Mouse (Mus musculus) brain, embryonic 14.5 days (tissue): ENCODE measurements around the gene Mfap3l. TPM values are rescaled to one million over a fixed set of nuclear protein-coding genes. Genes with fewer than 3 reads are reported as not detected.
A peak's percentile ranks its signal among the peaks of the same experiment; 100 is the strongest.

Experiments
- DNase-seq: peaks from one replicate; pipeline ENCODE4 v3.0.0-alpha.2; 2011; ENCODE audit warnings: low read depth
- CTCF ChIP-seq: fragments of 200-500 bp; IDR thresholded peaks from 2 replicates; pipeline ENCODE4 v1.5.1; 2012; ENCODE audit warnings: inconsistent platforms, mild to moderate bottlenecking, moderate library complexity, borderline replicate concordance; ENCODE audit not compliant: insufficient read depth, insufficient read length; ENCODE audit errors: extremely low read depth
- POLR2A ChIP-seq: fragments of 200-500 bp; IDR thresholded peaks from 2 replicates; pipeline ENCODE4 v1.6.1; 2012; ENCODE audit warnings: mild to moderate bottlenecking, inconsistent platforms, borderline replicate concordance; ENCODE audit not compliant: poor library complexity, insufficient read depth, insufficient read length, severe bottlenecking; ENCODE audit errors: extremely low read depth
- polyA plus RNA-seq: library from polyadenylated mRNA; depleted of rRNA; stranded (reverse); fragments of >200 nt; gene quantifications from 2 replicates; pipeline ENCODE4 v1.2.3, GENCODE M21; 2012

Gene Mfap3l
- polyA plus RNA-seq, 1 experiment: 4.0 TPM

DNA sequence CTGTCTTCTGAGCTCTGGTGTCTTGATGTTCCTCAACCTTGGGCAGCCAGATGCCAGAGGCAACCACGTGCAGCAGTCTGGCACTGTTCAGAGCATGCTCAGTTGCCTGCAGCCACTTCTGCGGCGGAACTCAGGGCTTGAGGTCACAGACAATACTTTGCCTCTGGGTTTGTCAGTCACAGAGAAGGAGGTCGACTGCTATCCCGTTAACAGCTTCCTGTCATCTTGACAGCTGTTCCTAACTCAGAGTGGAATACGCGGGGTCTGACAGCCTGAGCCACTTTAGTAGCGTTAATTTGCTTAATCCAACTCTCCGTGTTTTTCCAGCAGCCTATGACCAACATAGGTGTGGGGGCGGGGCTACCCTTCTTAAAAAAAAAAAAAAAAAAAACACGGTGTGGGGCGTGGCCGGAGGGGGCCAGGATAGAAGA lies 1.1 kb upstream of the Mfap3l start:
- TF ChIP-seq POLR2A (no peak), CTCF (no peak)
- peak; percentile 90 for DNase-seq

DNA sequence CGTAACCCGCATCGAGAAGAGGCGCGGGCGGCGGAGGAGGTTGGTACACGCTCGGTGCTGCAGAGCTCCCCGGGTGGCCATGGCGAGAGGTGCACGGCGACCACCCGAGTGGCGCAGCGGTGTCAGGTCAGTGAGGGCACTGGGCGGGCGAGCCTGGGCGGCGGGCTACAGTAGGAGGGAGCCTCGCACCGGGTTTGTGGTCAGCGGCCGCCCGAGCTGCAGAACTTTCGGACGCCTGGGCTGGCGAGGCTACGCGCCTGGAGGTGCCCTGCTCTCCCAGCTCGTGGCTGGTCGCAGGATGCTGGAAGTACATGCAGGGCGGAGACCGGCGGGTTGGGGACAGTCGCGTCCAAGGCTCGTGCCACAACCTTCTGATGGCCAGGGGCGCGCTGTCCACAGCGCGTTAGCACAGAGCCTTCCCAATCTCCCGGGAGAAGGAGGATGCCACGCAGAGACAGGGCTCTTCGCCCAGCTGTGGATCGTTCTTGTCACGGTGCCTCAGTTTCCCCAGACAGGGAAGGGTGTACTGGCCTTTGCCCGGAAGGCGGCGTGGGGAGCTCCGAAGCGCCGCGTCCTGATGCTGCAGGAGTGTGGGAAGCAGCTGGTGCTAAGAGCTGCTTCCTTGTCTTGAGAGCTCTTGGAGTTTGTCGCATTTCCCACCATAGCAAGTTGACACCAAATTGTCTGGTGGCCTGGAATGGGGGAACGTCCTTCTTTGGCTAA lies 467 bp downstream of the Mfap3l start:
- DNase-seq: peak; percentile 64
- TF ChIP-seq POLR2A: no peak
- peak; percentile 20; the same call in 1 of the 2 replicates for TF ChIP-seq CTCF

DNA sequence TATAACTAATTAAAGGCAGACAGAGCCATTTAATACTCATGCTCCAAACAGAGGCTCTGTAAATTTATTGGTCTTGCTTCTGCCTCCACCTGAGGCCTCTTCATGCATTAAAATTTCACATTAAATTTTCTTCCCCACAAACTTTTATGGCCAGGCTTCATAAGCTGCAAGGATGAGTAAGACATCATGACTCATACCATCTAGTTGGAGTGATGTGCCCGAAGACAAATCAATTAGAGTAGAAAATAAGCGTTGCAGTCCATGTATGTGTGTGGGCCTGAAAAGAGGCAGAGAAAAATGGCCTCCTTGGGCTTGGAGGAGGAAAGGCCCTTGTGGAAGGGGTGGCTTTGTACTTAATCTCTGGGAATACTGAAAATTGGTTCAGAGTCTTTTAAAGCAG lies 2.3 kb downstream of the Mfap3l start:
- TF ChIP-seq POLR2A (no peak), CTCF (no peak)

DNA sequence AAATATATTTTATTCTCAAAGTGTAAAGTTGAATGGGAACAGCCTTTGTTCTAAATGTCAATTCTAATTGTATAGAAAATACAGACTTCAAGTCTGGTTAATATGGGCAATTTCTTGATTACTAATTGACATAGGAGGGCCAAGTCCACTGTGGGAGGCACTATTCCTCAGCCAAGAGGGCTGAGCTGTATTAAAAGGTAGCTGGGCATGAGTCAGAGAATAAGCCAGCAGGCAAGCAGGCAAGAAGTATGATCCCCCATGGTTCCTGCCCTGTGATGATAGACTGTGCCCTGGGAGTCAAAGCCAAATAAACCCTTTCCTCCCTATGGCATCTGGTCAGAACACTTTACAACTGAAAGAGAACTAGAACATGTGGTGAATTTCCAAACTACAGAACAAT lies 3.2 kb downstream of the Mfap3l start:
- DNase-seq: no peak
- TF ChIP-seq POLR2A: no peak
- no peak for TF ChIP-seq CTCF

More for the DNA sequence above, 2.3 kb downstream of the Mfap3l start:
- DNase-seq: no peak

DNA sequence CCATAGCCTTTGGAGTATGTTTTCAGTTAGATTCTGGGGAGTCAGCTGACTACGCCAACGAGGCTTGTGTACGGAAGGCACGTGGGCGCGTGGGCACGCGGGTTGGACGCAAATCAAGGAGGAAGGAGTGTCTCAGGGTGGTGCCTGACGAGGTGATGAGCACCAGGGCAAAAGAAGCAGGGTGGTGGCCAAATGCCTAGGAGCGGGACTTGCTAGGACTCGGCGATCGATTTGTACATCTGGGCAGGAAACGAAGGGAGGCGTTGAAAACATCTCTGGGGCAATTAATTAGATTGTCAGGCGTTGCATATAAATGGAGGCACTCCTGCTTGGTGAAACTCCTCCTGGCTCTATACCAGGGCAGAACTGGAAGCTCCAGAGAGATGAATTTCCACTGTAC lies 7.4 kb downstream of the Mfap3l start:
- no peak for TF ChIP-seq CTCF
- TF ChIP-seq POLR2A: no peak
- DNase-seq: no peak

DNA sequence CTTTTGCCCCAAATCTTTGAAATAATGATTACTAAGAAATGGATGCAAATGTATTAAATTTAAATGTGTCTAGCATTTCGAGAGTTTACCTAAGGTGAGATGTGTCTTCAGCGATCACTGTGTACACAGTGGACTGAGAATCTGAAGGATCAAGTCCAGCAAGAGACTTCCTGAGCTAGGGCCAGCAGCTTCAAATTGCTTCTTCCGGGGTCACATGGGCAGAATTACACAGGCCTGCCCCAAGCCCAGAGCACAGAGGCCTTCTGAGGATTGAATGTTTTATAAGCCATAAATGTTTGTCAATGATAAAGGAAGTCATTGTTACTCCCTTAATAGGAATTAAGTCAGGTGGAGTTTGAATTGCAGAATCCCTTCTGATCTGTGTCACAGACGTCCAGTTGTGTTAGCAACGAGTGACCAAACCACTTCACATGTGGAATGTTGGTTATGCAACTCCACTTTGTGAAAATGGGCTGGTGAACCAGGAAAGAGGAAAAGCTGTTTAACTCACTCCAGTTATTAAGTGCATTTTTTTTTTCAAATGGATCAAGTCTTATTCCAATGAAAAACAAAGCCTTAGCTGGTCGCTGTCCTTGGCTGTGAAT lies 10.9 kb downstream of the Mfap3l start:
- TF ChIP-seq CTCF (no peak), POLR2A (no peak)
- DNase-seq: no peak

DNA sequence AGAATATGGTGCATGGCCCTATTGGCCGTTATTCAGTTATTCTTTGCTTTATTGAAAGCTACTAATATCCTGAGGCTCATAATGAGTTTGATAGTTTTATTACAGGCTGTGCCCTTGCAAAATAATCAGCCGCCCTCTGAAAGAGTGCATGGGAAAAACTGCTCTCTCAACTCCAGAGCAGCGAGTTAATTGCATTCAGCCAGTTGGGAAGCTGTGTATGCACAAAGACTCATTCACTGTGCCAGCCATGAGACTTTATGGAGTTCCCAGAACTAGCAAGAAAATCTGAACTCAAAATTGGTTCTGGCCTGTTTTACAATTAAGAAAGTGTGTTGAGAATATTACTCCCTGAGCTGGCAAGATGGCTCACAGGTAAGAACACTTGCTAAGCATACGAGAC lies 12.5 kb downstream of the Mfap3l start:
- TF ChIP-seq POLR2A (no peak), CTCF (no peak)
- peak; percentile 59 for DNase-seq

DNA sequence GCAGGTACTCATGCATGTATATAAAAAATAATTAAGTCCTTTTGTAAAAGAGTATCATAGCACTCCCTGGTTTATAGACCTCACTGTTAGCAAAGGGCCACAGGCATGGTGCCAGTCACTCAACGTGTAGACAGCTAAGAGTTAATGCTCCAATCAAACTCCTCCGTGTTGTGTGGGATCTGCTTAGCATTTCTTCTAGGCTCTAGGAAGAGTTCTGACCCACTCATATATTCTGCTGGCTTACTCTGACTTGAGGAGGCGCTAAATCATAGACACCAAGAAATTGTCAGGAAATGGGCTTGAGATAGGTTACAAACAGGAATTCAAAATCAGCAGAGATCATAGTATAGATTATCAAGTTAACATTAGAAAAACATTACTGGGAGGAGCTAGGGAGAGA lies 13.3 kb downstream of the Mfap3l start:
- TF ChIP-seq CTCF: no peak
- TF ChIP-seq POLR2A: no peak
- DNase-seq: no peak

DNA sequence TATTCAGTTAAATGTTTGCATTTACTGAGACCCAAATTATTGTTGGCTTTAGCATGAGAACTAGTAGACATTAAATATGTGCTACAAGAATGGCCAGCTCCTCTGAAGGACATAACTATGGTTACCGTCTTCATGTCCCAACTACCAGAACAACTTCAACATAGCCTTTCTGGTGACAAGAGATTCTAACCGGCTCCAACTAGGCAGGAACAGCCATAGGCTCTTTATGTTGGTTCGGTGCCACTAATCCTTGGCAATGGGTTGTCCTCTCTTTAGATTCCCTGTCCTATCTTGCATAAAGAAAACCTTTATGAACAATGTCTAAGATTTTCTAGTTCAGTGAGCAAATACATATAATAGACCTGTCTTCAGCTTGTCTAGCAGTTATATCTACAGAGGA lies 14.7 kb downstream of the Mfap3l start:
- no peak for DNase-seq
- no peak for TF ChIP-seq CTCF
- no peak for TF ChIP-seq POLR2A

DNA sequence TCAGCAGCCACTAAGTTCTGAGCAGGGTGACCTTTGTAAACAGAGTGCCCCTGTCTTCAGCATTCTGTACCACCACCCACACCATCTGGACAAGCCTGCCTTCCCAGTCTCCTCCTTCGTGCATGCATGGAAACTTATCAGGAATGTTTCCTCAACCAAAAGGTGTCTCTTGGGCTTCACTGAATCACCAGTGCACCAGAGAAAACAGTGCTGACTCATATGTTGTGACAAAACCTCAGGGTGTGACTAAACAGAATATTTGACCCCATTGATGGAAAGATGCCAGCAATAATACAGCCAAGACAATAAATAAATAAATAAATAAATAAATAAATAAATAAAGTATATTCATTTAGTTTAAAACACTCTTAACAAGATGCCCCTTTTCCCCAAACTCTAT lies 16.5 kb downstream of the Mfap3l start:
- DNase-seq: no peak
- TF ChIP-seq CTCF: no peak
- TF ChIP-seq POLR2A: no peak

DNA sequence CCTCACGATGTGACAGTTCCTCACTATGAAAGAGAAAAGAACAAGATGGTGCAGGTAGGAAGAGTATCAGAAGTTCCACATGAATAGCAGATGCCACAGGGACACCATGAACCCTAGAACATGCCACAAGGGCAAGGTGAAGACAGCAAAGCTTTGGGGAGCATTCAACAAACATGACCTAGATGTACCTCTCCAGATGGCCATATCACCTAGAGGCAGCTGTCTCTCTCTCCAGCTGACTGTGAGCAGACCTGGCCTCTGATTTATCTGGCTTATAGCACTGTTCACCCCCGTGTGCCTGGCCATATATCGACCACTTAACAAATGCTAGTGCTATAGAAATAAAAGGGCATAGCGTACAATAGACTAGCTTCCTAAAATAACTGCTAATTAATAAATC lies 17.5 kb downstream of the Mfap3l start:
- no peak for DNase-seq
- TF ChIP-seq CTCF (no peak), POLR2A (no peak)
